ENCODE assay signal across 7 mouse cellular contexts in genomic region chr3:89247466-89247865, GRCm38 (mm10). TPM values are rescaled to one million over a fixed set of nuclear protein-coding genes. Genes with fewer than 3 reads are reported as not detected.
DNase-seq lines count a peak whose midpoint lies in the region; ATAC-seq and TF ChIP-seq lines count a peak whose summit lies in the region.

No protein-coding gene starts in this region.

- TF ChIP-seq CTCF in stomach, postnatal 0 days (IDR thresholded peaks at IDR 0.05; ENCODE audit: low read depth) = no peak

- no peak overlapping the region for H3K27ac ChIP-seq in forebrain, embryonic 15.5 days (replicated peaks)
- H3K27ac ChIP-seq in liver, embryonic 13.5 days = no peak overlapping the region
- H3K27ac ChIP-seq in stomach, postnatal 0 days (replicated peaks) = no peak overlapping the region

- no peaks in the 10 kb centered on the region for H3K9me3 ChIP-seq in megakaryocyte, embryonic 14.5 days
- H3K9me3 ChIP-seq in forebrain, embryonic 15.5 days = no peaks in the 10 kb centered on the region
- H3K9me3 ChIP-seq in liver, embryonic 13.5 days (replicated peaks) = no peaks in the 10 kb centered on the region
- H3K9me3 ChIP-seq in stomach, postnatal 0 days (ENCODE audit: control insufficient read depth, low read length) = no peaks in the 10 kb centered on the region

- peak overlapping the region; percentile 91 for H3K4me2 ChIP-seq in forebrain, embryonic 15.5 days (replicated peaks)
- peak overlapping the region; percentile 90 for H3K4me2 ChIP-seq in liver, embryonic 13.5 days
- H3K4me2 ChIP-seq in stomach, postnatal 0 days (replicated peaks; ENCODE audit: low read depth) = peak overlapping the region; percentile 90; the same call in 1 of the 2 replicates

- no peak for DNase-seq in liver, embryonic 13.5 days
- no peak for DNase-seq in stomach, postnatal 0 days (ENCODE audit: low spot score)
- no peak for DNase-seq in frontal cortex, postnatal 25 days (ENCODE audit: low spot score in 2 of 2)
- no peak for DNase-seq in spleen, postnatal 10 days (ENCODE audit: low spot score in 2 of 2)

- peaks cover 88% of the 10 kb centered on the region for H3K4me1 ChIP-seq in megakaryocyte, embryonic 14.5 days
- H3K4me1 ChIP-seq in forebrain, embryonic 15.5 days = peaks cover 48% of the 10 kb centered on the region
- H3K4me1 ChIP-seq in liver, embryonic 13.5 days (replicated peaks) = peaks cover 72% of the 10 kb centered on the region
- H3K4me1 ChIP-seq in stomach, postnatal 0 days (replicated peaks; ENCODE audit: control insufficient read depth, insufficient read depth) = peaks cover 8% of the 10 kb centered on the region

- H3K27me3 ChIP-seq in megakaryocyte, embryonic 14.5 days (replicated peaks) = peaks cover 11% of the 10 kb centered on the region
- no peaks in the 10 kb centered on the region for H3K27me3 ChIP-seq in forebrain, embryonic 15.5 days
- peaks cover 50% of the 10 kb centered on the region for H3K27me3 ChIP-seq in liver, embryonic 13.5 days
- no peaks in the 10 kb centered on the region for H3K27me3 ChIP-seq in stomach, postnatal 0 days (ENCODE audit: control insufficient read depth, insufficient read depth, low read length)

- 87% methylated on average over 4 of the region's 4 CpGs for WGBS in forebrain, embryonic 15.5 days
- WGBS in liver, embryonic 13.5 days (ENCODE audit: insufficient replicate concordance) = 62% methylated on average over 4 of the region's 4 CpGs
- WGBS in stomach, postnatal 0 days = 84% methylated on average over 4 of the region's 4 CpGs

- no peak for ATAC-seq in megakaryocyte, adult 5-6 weeks (ENCODE audit: poor library complexity, severe bottlenecking)
- ATAC-seq in forebrain, embryonic 15.5 days (replicated peaks) = no peak
- ATAC-seq in liver, embryonic 13.5 days (ENCODE audit: low read depth) = no peak
- ATAC-seq in stomach, postnatal 0 days (ENCODE audit: low FRiP score, low TSS enrichment) = no peak

- H3K4me3 ChIP-seq in megakaryocyte, embryonic 14.5 days (replicated peaks) = peak overlapping the region; percentile 95
- H3K4me3 ChIP-seq in forebrain, embryonic 15.5 days = peak overlapping the region; percentile 74
- H3K4me3 ChIP-seq in liver, embryonic 13.5 days (replicated peaks) = peak overlapping the region; percentile 71
- no peak overlapping the region for H3K4me3 ChIP-seq in stomach, postnatal 0 days (ENCODE audit: low read depth, low read length)

- peaks cover 19% of the 10 kb centered on the region for H3K36me3 ChIP-seq in megakaryocyte, embryonic 14.5 days (replicated peaks; ENCODE audit: low read length)
- H3K36me3 ChIP-seq in forebrain, embryonic 15.5 days = peaks cover under 1% of the 10 kb centered on the region; the same call in 1 of the 2 replicates
- 0 out of 2 replicates have a peak, but pooled peaks cover 5% of the 10 kb centered on the region for H3K36me3 ChIP-seq in liver, embryonic 13.5 days
- H3K36me3 ChIP-seq in stomach, postnatal 0 days (ENCODE audit: control insufficient read depth, insufficient read depth, low read length) = no peaks in the 10 kb centered on the region

- no peak overlapping the region for H3K9ac ChIP-seq in forebrain, embryonic 15.5 days (replicated peaks)
- peak overlapping the region; percentile 76 for H3K9ac ChIP-seq in liver, embryonic 13.5 days
- no peak overlapping the region for H3K9ac ChIP-seq in stomach, postnatal 0 days (ENCODE audit: low read length)

- TF ChIP-seq EP300 in stomach, postnatal 0 days (optimal IDR thresholded peaks at IDR 0.05) = no peak

RNA-seq across cellular contexts. Expression of gene Trim46, which starts 1.4 kb away (rescaled TPM):
- 1.8 and 2.1 TPM in 2 replicates for polyA plus RNA-seq in megakaryocyte, embryonic 14.5 days (2012; ENCODE audit: insufficient read depth, low replicate concordance)
- 0.39 and 0.80 TPM in 2 replicates for total RNA-seq in megakaryocyte, adult 5-6 weeks (2015)
- 0.55 TPM in 1 of 2 replicates, not detected in the other for total RNA-seq in megakaryocyte, adult 5-6 weeks (2017)
- 57.7 and 58.7 TPM in 2 replicates for polyA plus RNA-seq in forebrain, embryonic 15.5 days (2015; fragmentation: Nextera tagmentation; extraction: Ambion mirVana)
- polyA plus RNA-seq in liver, embryonic 13.5 days (2015; fragmentation: Nextera tagmentation; extraction: Ambion mirVana) = 0.14 and 0.23 TPM in 2 replicates
- polyA plus RNA-seq in stomach, postnatal 0 days (2015; fragmentation: Nextera tagmentation; extraction: Ambion mirVana) = 2.7 and 3.3 TPM in 2 replicates

RNA-seq across cellular contexts. Expression of gene Krtcap2, which starts 1.7 kb away (rescaled TPM):
- polyA plus RNA-seq in megakaryocyte, embryonic 14.5 days (2012; ENCODE audit: insufficient read depth, low replicate concordance) = 81.0 and 225 TPM in 2 replicates
- total RNA-seq in megakaryocyte, adult 5-6 weeks (2015) = 142 and 167 TPM in 2 replicates
- total RNA-seq in megakaryocyte, adult 5-6 weeks (2017) = 159 and 189 TPM in 2 replicates
- 192 and 205 TPM in 2 replicates for polyA plus RNA-seq in forebrain, embryonic 15.5 days (2015; fragmentation: Nextera tagmentation; extraction: Ambion mirVana)
- polyA plus RNA-seq in liver, embryonic 13.5 days (2015; fragmentation: Nextera tagmentation; extraction: Ambion mirVana) = 152 and 155 TPM in 2 replicates
- polyA plus RNA-seq in stomach, postnatal 0 days (2015; fragmentation: Nextera tagmentation; extraction: Ambion mirVana) = 266 and 314 TPM in 2 replicates

RNA-seq across cellular contexts. Expression of gene Dpm3, which starts 11.7 kb away (rescaled TPM):
- polyA plus RNA-seq in megakaryocyte, embryonic 14.5 days (2012; ENCODE audit: insufficient read depth, low replicate concordance) = 435 and 701 TPM in 2 replicates
- 84.6 and 95.5 TPM in 2 replicates for total RNA-seq in megakaryocyte, adult 5-6 weeks (2015)
- total RNA-seq in megakaryocyte, adult 5-6 weeks (2017) = 72.1 and 82.3 TPM in 2 replicates
- polyA plus RNA-seq in forebrain, embryonic 15.5 days (2015; fragmentation: Nextera tagmentation; extraction: Ambion mirVana) = 76.5 and 89.6 TPM in 2 replicates
- polyA plus RNA-seq in liver, embryonic 13.5 days (2015; fragmentation: Nextera tagmentation; extraction: Ambion mirVana) = 57.2 and 64.5 TPM in 2 replicates
- 140 and 152 TPM in 2 replicates for polyA plus RNA-seq in stomach, postnatal 0 days (2015; fragmentation: Nextera tagmentation; extraction: Ambion mirVana)

RNA-seq across cellular contexts. Expression of gene Muc1, which starts 18.6 kb away (rescaled TPM):
- 0.29 and 1.2 TPM in 2 replicates for polyA plus RNA-seq in megakaryocyte, embryonic 14.5 days (2012; ENCODE audit: insufficient read depth, low replicate concordance)
- 0.25 and 0.58 TPM in 2 replicates for total RNA-seq in megakaryocyte, adult 5-6 weeks (2015)
- total RNA-seq in megakaryocyte, adult 5-6 weeks (2017) = 0.18 TPM in 1 of 2 replicates, not detected in the other
- 1.1 and 1.8 TPM in 2 replicates for polyA plus RNA-seq in forebrain, embryonic 15.5 days (2015; fragmentation: Nextera tagmentation; extraction: Ambion mirVana)
- 0.14 and 0.51 TPM in 2 replicates for polyA plus RNA-seq in liver, embryonic 13.5 days (2015; fragmentation: Nextera tagmentation; extraction: Ambion mirVana)
- 212 and 255 TPM in 2 replicates for polyA plus RNA-seq in stomach, postnatal 0 days (2015; fragmentation: Nextera tagmentation; extraction: Ambion mirVana)

RNA-seq across cellular contexts. Expression of gene Mtx1, which starts 20.6 kb away (rescaled TPM):
- polyA plus RNA-seq in megakaryocyte, embryonic 14.5 days (2012; ENCODE audit: insufficient read depth, low replicate concordance) = 299 and 549 TPM in 2 replicates
- 49.5 and 57.8 TPM in 2 replicates for total RNA-seq in megakaryocyte, adult 5-6 weeks (2015)
- 41.8 and 45.3 TPM in 2 replicates for total RNA-seq in megakaryocyte, adult 5-6 weeks (2017)
- polyA plus RNA-seq in forebrain, embryonic 15.5 days (2015; fragmentation: Nextera tagmentation; extraction: Ambion mirVana) = 172 and 175 TPM in 2 replicates
- polyA plus RNA-seq in liver, embryonic 13.5 days (2015; fragmentation: Nextera tagmentation; extraction: Ambion mirVana) = 152 and 155 TPM in 2 replicates
- polyA plus RNA-seq in stomach, postnatal 0 days (2015; fragmentation: Nextera tagmentation; extraction: Ambion mirVana) = 129 and 133 TPM in 2 replicates

Comparison
In these comparisons a context has a peak if more than half of its experiments do, and no peak if none do; other contexts are left out.
1. RNA of gene Trim46, which starts 1.4 kb away (polyA plus RNA-seq): 57.7 to 58.7 TPM in forebrain, embryonic 15.5 days; 2.7 to 3.3 TPM in stomach, postnatal 0 days, 1.8 to 2.1 TPM in megakaryocyte, embryonic 14.5 days and 0.14 to 0.23 TPM in liver, embryonic 13.5 days; every median in the first group is over 10 times any median in the second.
2. Peak in every context shown above with its lines, with median percentiles within 50 percentile points of each other: H3K4me2 ChIP-seq.